Mouse (Mus musculus): ENCODE data around the gene Mmp24. TPM values are rescaled to one million over a fixed set of nuclear protein-coding genes. Genes with fewer than 3 reads are reported as not detected.

Gene Mmp24
- polyA plus RNA-seq, 2 experiments, result 0.01 TPM; not detected in 1

- H3K36me3 ChIP-seq (replicated peaks; ENCODE audit: control insufficient read depth, insufficient read depth, low read depth), result peaks cover 23% of the 10 kb centered on the region
- peak overlapping the region; percentile 41 for H3K27ac ChIP-seq
- peak; percentile 81 to 93 (median 83) for DNase-seq (ENCODE audit: low read depth in 3 of 3, low spot score in 3 of 3)
- ATAC-seq (ENCODE audit: insufficient read depth), result peak; percentile 97
- no peaks in the 10 kb centered on the region for H3K27me3 ChIP-seq (ENCODE audit: control insufficient read depth, insufficient read depth, low read length)
- H3K9me3 ChIP-seq (ENCODE audit: control insufficient read depth, low read length), result no peaks in the 10 kb centered on the region
- H3K4me3 ChIP-seq (ENCODE audit: insufficient read depth in 1 of 2, low read depth in 2 of 2, low read length in 2 of 2), result peak overlapping the region; percentile 82 to 93
- under 1% methylated on average over 37 of the region's 37 CpGs for WGBS (ENCODE audit: insufficient replicate concordance)
- H3K4me2 ChIP-seq (ENCODE audit: low read depth), result peak overlapping the region; percentile 99
- H3K9ac ChIP-seq (replicated peaks), result peak overlapping the region; percentile 86
- peaks cover 6 to 8% of the 10 kb centered on the region in 2 experiments for H3K4me1 ChIP-seq (replicated peaks; ENCODE audit: control insufficient read depth in 2 of 2, insufficient read depth in 2 of 2, low read length in 1 of 2)
- TF ChIP-seq CTCF (IDR thresholded peaks at IDR 0.05; ENCODE audit: low read depth) (0 out of 2 replicates have a peak, but pooled peaks have one; percentile 1), EP300 (IDR thresholded peaks at IDR 0.05; ENCODE audit: low read depth) (no peak)
Observed at GRCm38 (mm10) chr2:155818596-155819391, 43.7 kb downstream of the Mmp24 start.

- ATAC-seq (ENCODE audit: insufficient read depth) (no peak), DNase-seq (ENCODE audit: low read depth in 3 of 3, low spot score in 3 of 3) (no peak)
- no peaks in the 10 kb centered on the region for H3K27me3 ChIP-seq (ENCODE audit: control insufficient read depth, insufficient read depth, low read length)
- H3K36me3 ChIP-seq (replicated peaks; ENCODE audit: control insufficient read depth, insufficient read depth, low read depth), result peaks cover 23% of the 10 kb centered on the region
- no peaks in the 10 kb centered on the region for H3K9me3 ChIP-seq (ENCODE audit: control insufficient read depth, low read length)
- no peak for TF ChIP-seq EP300 (IDR thresholded peaks at IDR 0.05; ENCODE audit: low read depth)
- no peak for TF ChIP-seq CTCF (IDR thresholded peaks at IDR 0.05; ENCODE audit: low read depth)
- peak within 1 kb of the TSS; percentile 99 for H3K4me2 ChIP-seq (ENCODE audit: low read depth)
- peak within 1 kb of the TSS; percentile 86 for H3K9ac ChIP-seq (replicated peaks)
- H3K27ac ChIP-seq, result peak within 1 kb of the TSS; percentile 41
- peak within 1 kb of the TSS; percentile 82 to 93 for H3K4me3 ChIP-seq (ENCODE audit: insufficient read depth in 1 of 2, low read depth in 2 of 2, low read length in 2 of 2)
- peaks cover 6 to 8% of the 10 kb centered on the region in 2 experiments for H3K4me1 ChIP-seq (replicated peaks; ENCODE audit: control insufficient read depth in 2 of 2, insufficient read depth in 2 of 2, low read length in 1 of 2)
Observed at GRCm38 (mm10) chr2:155819392-155819448, 44.1 kb downstream of the Mmp24 start, which contains the start of gene BC029722. Gene BC029722 (minus strand): TSS chr2:155819426.

GRCm38 (mm10) chr2:155819449-155820251, 44.5 kb downstream of the Mmp24 start:
- no peaks in the 10 kb centered on the region for H3K9me3 ChIP-seq (ENCODE audit: control insufficient read depth, low read length)

GRCm38 (mm10) chr2:155820779-155821178, 45.6 kb downstream of the Mmp24 start:
- no peak overlapping the region for H3K4me3 ChIP-seq (ENCODE audit: insufficient read depth in 1 of 2, low read depth in 2 of 2, low read length in 2 of 2)
- DNase-seq (ENCODE audit: low read depth in 3 of 3, low spot score in 3 of 3) (no peak), ATAC-seq (ENCODE audit: insufficient read depth) (no peak)
- H3K9me3 ChIP-seq (ENCODE audit: control insufficient read depth, low read length), result no peaks in the 10 kb centered on the region
- H3K4me2 ChIP-seq (ENCODE audit: low read depth), result no peak overlapping the region
- H3K9ac ChIP-seq (replicated peaks), result no peak overlapping the region
- no peaks in the 10 kb centered on the region for H3K27me3 ChIP-seq (ENCODE audit: control insufficient read depth, insufficient read depth, low read length)
- 81% methylated on average over 5 of the region's 5 CpGs for WGBS (ENCODE audit: insufficient replicate concordance)
- H3K4me1 ChIP-seq (replicated peaks; ENCODE audit: control insufficient read depth in 2 of 2, insufficient read depth in 2 of 2, low read length in 1 of 2), result peaks cover 11 to 13% of the 10 kb centered on the region in 2 experiments
- H3K27ac ChIP-seq, result no peak overlapping the region
- H3K36me3 ChIP-seq (replicated peaks; ENCODE audit: control insufficient read depth, insufficient read depth, low read depth), result peaks cover 23% of the 10 kb centered on the region
- TF ChIP-seq EP300 (IDR thresholded peaks at IDR 0.05; ENCODE audit: low read depth), result no peak
- TF ChIP-seq CTCF (IDR thresholded peaks at IDR 0.05; ENCODE audit: low read depth), result no peak

More at GRCm38 (mm10) chr2:155819449-155820251, 44.5 kb downstream of the Mmp24 start:
- Histone ChIP-seq H3K27ac (peak overlapping the region; percentile 26), H3K4me2 (ENCODE audit: low read depth) (peak overlapping the region; percentile 99), H3K36me3 (replicated peaks; ENCODE audit: control insufficient read depth, insufficient read depth, low read depth) (peaks cover 23% of the 10 kb centered on the region), H3K27me3 (ENCODE audit: control insufficient read depth, insufficient read depth, low read length) (no peaks in the 10 kb centered on the region), H3K4me3 (ENCODE audit: insufficient read depth in 1 of 2, low read depth in 2 of 2, low read length in 2 of 2) (peak overlapping the region in 1 of 2 experiments; percentile 93; a peak in 2 of 4 replicates), H3K9ac (replicated peaks) (no peak overlapping the region), H3K4me1 (replicated peaks; ENCODE audit: control insufficient read depth in 2 of 2, insufficient read depth in 2 of 2, low read length in 1 of 2) (peaks cover 6 to 8% of the 10 kb centered on the region in 2 experiments)
- WGBS (ENCODE audit: insufficient replicate concordance), result 50% methylated on average over 6 of the region's 6 CpGs
- no peak for TF ChIP-seq EP300 (IDR thresholded peaks at IDR 0.05; ENCODE audit: low read depth)
- TF ChIP-seq CTCF (IDR thresholded peaks at IDR 0.05; ENCODE audit: low read depth), result no peak
- ATAC-seq (ENCODE audit: insufficient read depth) (0 out of 2 replicates have a peak, but pooled peaks have one; percentile 0), DNase-seq (ENCODE audit: low read depth in 3 of 3, low spot score in 3 of 3) (no peak)

GRCm38 (mm10) chr2:155823722-155824121, 48.6 kb downstream of the Mmp24 start:
- no peak overlapping the region for H3K4me2 ChIP-seq (ENCODE audit: low read depth)
- peaks cover 20 to 22% of the 10 kb centered on the region in 2 experiments for H3K4me1 ChIP-seq (replicated peaks; ENCODE audit: control insufficient read depth in 2 of 2, insufficient read depth in 2 of 2, low read length in 1 of 2)
- H3K9me3 ChIP-seq (ENCODE audit: control insufficient read depth, low read length), result no peaks in the 10 kb centered on the region
- 88% methylated on average over 8 of the region's 8 CpGs for WGBS (ENCODE audit: insufficient replicate concordance)
- DNase-seq (ENCODE audit: low read depth in 3 of 3, low spot score in 3 of 3), result no peak
- no peak overlapping the region for H3K27ac ChIP-seq
- no peak for TF ChIP-seq EP300 (IDR thresholded peaks at IDR 0.05; ENCODE audit: low read depth)
- no peak for TF ChIP-seq CTCF (IDR thresholded peaks at IDR 0.05; ENCODE audit: low read depth)
- no peak for ATAC-seq (ENCODE audit: insufficient read depth)
- no peaks in the 10 kb centered on the region for H3K27me3 ChIP-seq (ENCODE audit: control insufficient read depth, insufficient read depth, low read length)
- no peak overlapping the region for H3K9ac ChIP-seq (replicated peaks)
- H3K4me3 ChIP-seq (ENCODE audit: insufficient read depth in 1 of 2, low read depth in 2 of 2, low read length in 2 of 2), result no peak overlapping the region
- peaks cover 23% of the 10 kb centered on the region for H3K36me3 ChIP-seq (replicated peaks; ENCODE audit: control insufficient read depth, insufficient read depth, low read depth)
